Mouse (Mus musculus) adrenal gland, adult 18-20 months (tissue): ENCODE results near the gene Sec22a. TPM values are rescaled to one million over a fixed set of nuclear protein-coding genes. Genes with fewer than 3 reads are reported as not detected.

Experiments
- DNase-seq, 2 experiments: peaks; one replicate each; pipeline ENCODE4 v3.0.0; 2021 to 2022; ENCODE audit warnings: low spot score in 2 of 2
- long read RNA-seq, 2 experiments: library from polyadenylated mRNA; stranded (forward); transcript quantifications; one replicate each; pipeline ENCODE4 v2.0.0; 2021
- total RNA-seq, 2 experiments: library from RNA; stranded (reverse); gene quantifications; 1 replicate in 1 of 2; 2 replicates in 1 of 2; pipeline ENCODE4 v1.2.3; 2021

Gene Sec22a
- total RNA-seq = 10 to 100 TPM; 19.0 to 25.2 TPM
- long read RNA-seq, experiment 1, transcript Sec22a-201 (7 exons, 3,992 nt) = major isoform, 8 of 14 reads
- long read RNA-seq, experiment 1, partial matches to known transcripts = 1 of 14 reads
- long read RNA-seq, experiment 1, other reads (novel, unspliced or antisense) = 5 of 14 reads
- long read RNA-seq, experiment 2, transcript Sec22a-201 (7 exons, 3,992 nt) = major isoform, 39 of 45 reads
- long read RNA-seq, experiment 2, partial matches to known transcripts = 1 of 45 reads
- long read RNA-seq, experiment 2, other reads (novel, unspliced or antisense) = 3 of 45 reads

DNA sequence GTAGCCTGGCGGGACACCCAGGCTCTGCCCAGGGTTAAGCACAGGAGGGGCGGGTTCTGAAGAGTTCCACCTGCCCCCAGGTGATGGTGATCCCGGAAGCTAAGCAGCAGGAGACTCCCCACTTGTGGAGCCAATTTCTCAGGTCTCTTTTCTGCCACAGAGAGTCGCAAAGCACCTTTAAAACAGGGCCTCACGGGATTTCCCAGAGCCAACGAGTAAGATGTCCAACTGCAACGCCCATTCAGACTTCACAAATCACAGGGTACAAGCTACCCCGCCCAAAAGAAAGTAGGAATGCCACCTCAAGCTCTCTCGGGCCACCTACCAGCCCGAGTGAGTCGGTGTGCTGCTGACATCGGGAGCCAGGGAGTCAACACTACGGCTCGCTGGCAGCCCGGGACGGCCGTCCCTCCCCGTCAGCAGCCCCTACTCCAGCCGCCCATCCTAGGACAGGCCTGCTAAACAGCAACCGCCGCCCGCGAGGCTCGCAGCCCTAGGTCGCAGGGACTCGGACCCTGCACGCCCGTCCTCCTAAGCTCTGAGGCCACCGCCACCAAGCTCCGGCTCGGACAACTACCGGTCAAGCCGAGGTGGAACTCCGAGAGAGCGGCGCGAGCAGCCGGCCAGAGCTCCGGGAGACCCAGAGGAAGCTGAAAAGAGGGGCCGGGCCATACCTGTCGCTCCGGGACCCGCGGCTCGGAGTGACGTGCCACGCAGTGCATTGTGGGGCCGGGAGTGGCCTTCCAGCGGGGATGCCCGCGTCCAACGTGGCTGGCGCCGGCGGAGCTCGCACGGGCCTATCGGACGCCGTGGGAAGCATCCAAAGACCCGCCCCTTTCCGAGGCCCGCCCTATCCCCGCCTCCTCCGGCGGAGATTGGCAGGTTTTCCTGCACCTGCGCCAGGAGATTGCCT lies at the start of gene Sec22a:
Sec22a (minus strand) TSS at position 769 of the 913 bp plus-strand sequence.
- DNase-seq = peak; percentile 90 to 92

DNA sequence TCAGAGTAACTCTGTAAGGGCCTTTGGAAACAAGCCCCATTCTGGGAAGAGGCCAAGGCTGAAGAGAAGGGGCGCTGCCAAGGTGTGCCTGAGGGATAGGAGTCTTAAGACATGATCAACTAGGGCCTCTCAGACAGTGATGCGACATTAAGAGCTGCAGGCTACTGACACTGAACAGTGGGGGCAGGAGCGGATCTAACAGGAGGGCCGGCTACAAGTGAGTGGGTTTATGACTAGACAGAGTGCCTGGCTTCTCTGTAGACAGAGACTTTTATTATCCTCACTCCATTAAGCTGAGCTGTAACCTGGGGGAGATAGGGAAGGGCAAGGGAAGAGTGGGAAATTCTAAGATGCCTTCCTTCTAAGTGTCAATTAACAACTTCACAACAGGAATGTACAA lies 43.0 kb upstream of the Sec22a start:
- DNase-seq = no peak

DNA sequence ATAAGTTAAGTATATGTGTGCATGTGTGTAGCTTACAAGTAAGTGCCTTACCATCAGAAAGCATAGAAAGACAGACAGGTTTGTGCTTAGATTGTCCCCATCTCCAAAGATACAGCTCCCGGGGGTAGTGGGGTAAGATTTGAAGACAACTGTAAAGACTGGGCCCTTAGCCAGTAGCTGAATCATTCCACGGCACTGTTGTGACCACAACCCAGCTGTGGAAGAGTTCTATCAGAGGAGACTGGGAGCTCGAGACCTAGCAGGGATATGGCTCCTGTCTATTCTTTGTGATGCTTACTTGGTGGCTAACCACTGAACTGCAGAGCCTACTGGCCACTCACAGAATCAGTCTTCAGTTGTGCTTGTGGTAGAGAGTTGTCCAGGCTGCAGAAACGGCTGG lies 42.4 kb upstream of the Sec22a start:
- DNase-seq = no peak

- DNase-seq = no peak
Measured at GRCm38 (mm10) chr16:35405348-35406080, 41.8 kb upstream of the Sec22a start.

DNA sequence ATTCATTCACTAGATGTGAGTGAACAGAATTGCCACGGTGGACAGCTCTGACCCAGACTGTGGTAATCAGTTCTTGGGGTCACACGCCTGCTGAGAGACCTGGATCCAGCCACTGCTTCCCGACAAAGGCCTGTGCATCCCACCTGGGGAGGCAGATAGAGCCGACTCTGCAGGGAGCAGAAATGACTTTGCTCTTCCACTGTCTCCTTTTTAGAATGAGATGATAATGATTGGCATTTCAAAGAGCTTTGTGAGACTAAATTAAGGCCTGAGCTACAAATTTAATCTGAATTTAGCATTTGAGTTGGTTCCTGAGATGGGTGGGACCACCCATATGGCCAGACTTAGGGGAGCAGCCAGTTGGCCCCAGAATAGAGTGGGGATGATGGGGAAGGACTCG lies 41.1 kb upstream of the Sec22a start:
- DNase-seq = no peak

DNA sequence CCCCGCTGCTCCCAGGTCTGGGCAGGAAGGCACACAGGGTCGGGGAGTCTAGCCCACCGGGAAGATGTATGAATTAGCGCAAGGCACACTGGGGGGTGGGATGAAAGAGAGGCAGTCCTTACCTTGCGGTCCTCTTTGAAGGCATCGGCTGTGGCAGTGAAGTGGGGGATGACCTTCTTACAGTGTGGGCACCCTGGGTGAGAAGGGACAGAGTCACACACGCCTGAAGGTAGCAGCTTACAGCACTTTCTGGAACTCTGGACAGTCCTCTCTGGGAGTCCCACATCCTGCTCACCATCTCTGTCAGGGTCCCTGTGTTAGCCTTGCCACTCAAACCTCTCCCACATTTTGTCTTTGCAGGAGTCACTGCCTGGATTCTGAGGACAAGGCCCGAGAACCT lies 40.2 kb upstream of the Sec22a start:
- DNase-seq = no peak

DNA sequence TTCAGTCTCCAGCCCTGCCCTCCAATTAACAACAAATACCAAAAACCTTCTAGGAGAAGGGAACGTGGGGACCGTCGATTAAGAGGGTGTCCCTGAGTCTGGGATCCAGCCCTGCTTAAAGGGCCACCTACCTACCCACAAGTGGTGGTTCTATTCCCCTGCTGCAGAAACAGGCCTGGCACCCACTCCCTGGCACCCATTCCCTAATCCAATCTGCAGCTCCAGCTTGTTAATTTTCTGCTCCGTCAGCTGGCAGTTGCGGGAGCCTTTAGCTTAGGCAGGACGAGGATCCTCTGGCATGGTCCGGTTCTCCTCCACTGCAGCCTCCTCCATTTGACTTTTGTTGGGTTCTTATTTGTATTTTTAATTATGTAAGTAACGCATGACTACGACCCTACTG lies 39.6 kb upstream of the Sec22a start:
- no peak for DNase-seq

GRCm38 (mm10) chr16:35392813-35393212 lies 29.1 kb upstream of the Sec22a start:
- DNase-seq = no peak

- DNase-seq = no peak
Measured at GRCm38 (mm10) chr16:35385654-35386053, 21.9 kb upstream of the Sec22a start.

GRCm38 (mm10) chr16:35380048-35380447 lies 16.3 kb upstream of the Sec22a start:
- no peak for DNase-seq

DNA sequence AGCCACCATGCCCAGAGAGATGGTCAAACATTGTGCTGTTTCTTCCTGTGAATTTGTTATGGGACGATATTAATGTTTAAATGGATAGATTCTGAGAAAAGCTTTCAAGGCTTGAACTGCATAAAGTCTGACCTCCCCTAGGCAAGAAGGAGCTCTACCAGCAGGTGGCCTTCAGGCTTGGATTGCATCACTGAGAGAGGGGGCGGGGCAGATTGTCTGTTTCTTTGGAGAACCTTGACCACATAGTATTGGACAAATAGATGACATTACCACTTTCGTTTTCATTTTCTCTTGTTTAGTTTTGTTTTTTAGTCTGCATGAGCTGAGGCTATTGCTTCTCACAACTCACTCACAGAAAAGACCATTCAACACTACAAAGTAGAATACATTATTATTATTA lies 15.6 kb upstream of the Sec22a start:
- DNase-seq = peak in 1 of 2 experiments; percentile 56

GRCm38 (mm10) chr16:35364063-35364428 lies 328 bp upstream of the Sec22a start:
- no peak for DNase-seq

DNA sequence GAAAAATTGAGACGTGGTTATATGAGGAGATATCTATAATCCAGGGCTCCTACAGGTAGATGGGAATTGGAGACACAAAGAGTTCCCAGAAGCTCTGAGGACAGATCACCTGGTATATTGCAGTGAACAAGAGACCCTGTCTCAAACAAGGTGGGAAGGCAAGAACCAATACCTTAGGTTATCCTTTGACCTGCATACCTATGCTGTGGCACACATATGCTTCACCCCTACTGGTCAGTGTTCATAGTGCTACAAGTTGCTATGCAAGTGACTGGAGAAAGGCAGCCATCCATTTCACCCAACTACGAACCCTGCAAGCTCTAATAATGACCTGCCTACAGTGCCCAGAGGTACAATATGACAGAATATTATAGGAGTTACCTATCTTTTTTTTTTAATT lies 1.5 kb downstream of the Sec22a start:
- no peak for DNase-seq

DNA sequence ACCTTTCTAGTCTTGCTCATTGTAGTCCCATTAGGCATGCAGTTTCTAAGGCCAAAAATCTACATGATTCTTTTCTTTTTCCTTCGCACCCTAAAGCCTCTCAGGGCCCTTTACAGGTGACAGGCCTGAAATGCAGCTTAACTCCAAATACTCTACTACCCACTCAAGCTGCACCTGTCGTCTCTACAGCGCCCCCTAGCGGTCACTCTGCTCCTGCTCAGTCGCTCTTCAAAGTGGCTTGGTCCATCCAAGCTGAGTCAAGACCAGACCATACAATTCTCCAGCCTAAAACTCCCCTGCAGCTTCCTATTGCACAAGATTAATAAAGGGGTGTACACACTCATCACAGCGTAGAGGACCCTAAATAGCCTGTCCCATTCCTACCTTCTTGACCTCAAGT lies 3.1 kb downstream of the Sec22a start:
- peak; percentile 59 to 65 for DNase-seq

- DNase-seq = no peak
Measured at GRCm38 (mm10) chr16:35357449-35357848, 6.3 kb downstream of the Sec22a start.

DNA sequence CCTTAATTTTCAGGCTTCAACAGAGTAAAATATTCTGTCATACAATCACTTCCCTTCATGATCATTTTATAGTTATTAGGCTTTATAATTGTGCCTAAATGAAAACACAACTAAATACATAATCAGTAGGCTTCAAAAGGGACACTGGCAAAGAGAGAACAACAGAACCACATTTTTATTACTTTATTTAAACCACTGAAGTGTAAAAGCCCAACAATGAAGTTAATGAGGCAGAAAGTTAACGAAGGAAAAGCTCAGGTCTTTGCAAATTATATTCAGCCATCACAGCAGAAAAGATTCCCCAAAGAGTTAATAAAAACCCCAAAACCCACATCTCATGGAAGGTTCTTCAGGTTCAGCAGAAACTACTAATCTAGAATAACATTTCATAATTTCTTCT lies 33.3 kb downstream of the Sec22a start:
- no peak for DNase-seq

- no peak for DNase-seq
Measured at GRCm38 (mm10) chr16:35319773-35320172, 43.9 kb downstream of the Sec22a start.

DNA sequence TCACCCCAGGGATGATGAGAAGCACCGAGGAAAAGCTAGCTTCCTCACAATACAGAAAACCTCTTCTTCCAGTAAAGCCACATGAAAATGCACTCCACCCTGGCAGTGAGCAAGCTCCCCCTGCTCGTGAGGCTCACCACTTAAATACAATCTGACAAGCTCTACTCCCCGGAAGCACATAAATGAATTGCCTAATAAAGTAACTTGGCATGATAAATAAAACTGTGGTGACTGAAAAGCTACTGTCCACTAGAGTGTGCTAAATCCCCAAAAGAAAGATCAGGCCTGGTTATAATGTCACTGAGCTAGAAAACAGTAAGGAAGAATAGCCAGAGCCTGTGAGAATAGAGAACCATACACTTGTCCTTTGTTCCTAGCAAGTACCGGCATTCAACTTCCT lies 44.4 kb downstream of the Sec22a start:
- DNase-seq = no peak

DNA sequence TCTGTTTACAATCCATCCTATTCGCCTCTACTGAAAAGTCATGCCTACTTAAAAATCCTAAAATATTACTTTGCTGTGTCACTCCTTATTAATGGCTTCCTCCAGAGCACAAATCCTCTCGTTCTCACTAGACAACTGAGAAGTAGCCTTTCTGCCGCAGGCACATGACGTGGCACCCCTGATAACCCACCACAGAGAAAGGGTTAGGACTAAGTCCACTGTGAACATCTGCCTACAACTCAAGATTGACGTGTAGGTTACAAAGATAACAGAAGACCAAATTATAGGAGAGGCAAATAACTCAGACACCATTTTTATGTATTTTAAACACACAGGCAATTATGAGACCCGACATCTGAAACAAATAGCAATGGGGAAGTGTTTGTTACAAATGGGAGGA lies 45.3 kb downstream of the Sec22a start:
- no peak for DNase-seq

GRCm38 (mm10) chr16:35317460-35317859 lies 46.3 kb downstream of the Sec22a start:
- no peak for DNase-seq

DNA sequence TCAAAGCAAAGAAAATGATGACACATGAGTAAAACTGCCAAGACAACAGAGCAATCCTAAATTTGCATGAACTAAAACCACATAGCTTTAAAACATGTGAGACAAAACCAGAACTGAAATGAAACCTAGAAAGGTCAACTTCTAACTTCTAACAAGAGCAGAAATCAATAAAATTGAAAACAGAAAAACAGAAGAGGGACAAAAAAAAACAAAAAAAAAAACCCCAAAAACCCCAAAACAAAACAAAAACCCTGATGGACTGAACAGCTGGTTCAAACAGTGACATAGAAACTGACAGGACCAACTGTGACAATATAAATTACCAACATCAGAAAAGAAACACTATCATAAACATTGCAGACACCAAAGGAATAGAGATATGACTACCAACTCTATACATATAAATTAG lies 46.9 kb downstream of the Sec22a start:
- no peak for DNase-seq

- DNase-seq = no peak
Measured at GRCm38 (mm10) chr16:35315496-35315895, 48.2 kb downstream of the Sec22a start.
